Mouse (Mus musculus): Measurements from ENCODE around the gene Foxr2.

The Foxr2 gene

GRCm38 (mm10) chrX:153118486-153118885 is at the start of gene Foxr2:
Gene Foxr2, plus strand, starts transcription at chrX:153118786.
- DNase-seq (ENCODE audit: low spot score) = no peak

- DNase-seq (ENCODE audit: low spot score) = no peak
Observed at GRCm38 (mm10) chrX:153119013-153119412, 427 bp downstream of the Foxr2 start.

GRCm38 (mm10) chrX:153139734-153140515 is 21.3 kb downstream of the Foxr2 start, which contains the start of gene Rragb:
Gene Rragb, plus strand, starts transcription at chrX:153139981.
- DNase-seq (ENCODE audit: low spot score) = peak; percentile 82

GRCm38 (mm10) chrX:153142656-153143055 is 24.1 kb downstream of the Foxr2 start:
- peak; percentile 4 for DNase-seq (ENCODE audit: low spot score)

- no peak for DNase-seq (ENCODE audit: low spot score)
Observed at GRCm38 (mm10) chrX:153151766-153152165, 33.2 kb downstream of the Foxr2 start.

- no peak for DNase-seq (ENCODE audit: low spot score)
Observed at GRCm38 (mm10) chrX:153155322-153155721, 36.7 kb downstream of the Foxr2 start.

GRCm38 (mm10) chrX:153174786-153175185 is 56.2 kb downstream of the Foxr2 start:
- no peak for DNase-seq (ENCODE audit: low spot score)

GRCm38 (mm10) chrX:153182221-153182620 is 63.6 kb downstream of the Foxr2 start:
- DNase-seq (ENCODE audit: low spot score) = peak; percentile 18
